Comparison of ENCODE assay signal across 19 mouse cellular contexts in genomic region chr16:50026100-50026884, GRCm38 (mm10).
DNase-seq lines count a peak whose midpoint lies in the region; ATAC-seq lines count a peak whose summit lies in the region.
"Had no signal": no experiment of that assay in that cellular context is flagged by ENCODE, and none has a peak within 500 bp of the region (broad histone marks: within the 10 kb centered on the region; RNA-seq: fewer than 3 reads in every experiment).

No protein-coding gene starts in this region.

- H3K4me3 ChIP-seq in neural tube, embryonic 14.5 days (ENCODE audit: low read depth, low read length) = no peak overlapping the region
- no peak overlapping the region for H3K4me3 ChIP-seq in neural tube, embryonic 15.5 days (replicated peaks)
- H3K4me3 ChIP-seq in forebrain, embryonic 16.5 days (replicated peaks; ENCODE audit: low read length) = no peak overlapping the region
- H3K4me3 ChIP-seq: layer of hippocampus, adult 2 months; limb, embryonic 12.5 days; megakaryocyte, embryonic 14.5 days; stomach, embryonic 15.5 days had no signal

- no peaks in the 10 kb centered on the region for H3K9me3 ChIP-seq in neural tube, embryonic 14.5 days (ENCODE audit: control insufficient read depth, low read length)
- H3K9me3 ChIP-seq in neural tube, embryonic 15.5 days (replicated peaks) = no peaks in the 10 kb centered on the region
- no peaks in the 10 kb centered on the region for H3K9me3 ChIP-seq in forebrain, embryonic 16.5 days (ENCODE audit: control insufficient read depth, low read length)
- H3K9me3 ChIP-seq: stomach, embryonic 15.5 days had no signal

- H3K27me3 ChIP-seq in neural tube, embryonic 14.5 days (ENCODE audit: control insufficient read depth, insufficient read depth, low read length) = no peaks in the 10 kb centered on the region
- H3K27me3 ChIP-seq in neural tube, embryonic 15.5 days (replicated peaks) = no peaks in the 10 kb centered on the region
- H3K27me3 ChIP-seq in forebrain, embryonic 16.5 days (replicated peaks; ENCODE audit: control insufficient read depth, insufficient read depth, low read length) = no peaks in the 10 kb centered on the region
- H3K27me3 ChIP-seq in splenic B cell, adult 2 months (ENCODE audit: control insufficient read depth, insufficient read depth, low read length, poor library complexity, severe bottlenecking) = no peaks in the 10 kb centered on the region
- H3K27me3 ChIP-seq: limb, embryonic 12.5 days; megakaryocyte, embryonic 14.5 days; stomach, embryonic 15.5 days had no signal

- H3K36me3 ChIP-seq in neural tube, embryonic 14.5 days (ENCODE audit: control insufficient read depth, insufficient read depth, low read length) = no peaks in the 10 kb centered on the region
- no peaks in the 10 kb centered on the region for H3K36me3 ChIP-seq in neural tube, embryonic 15.5 days
- no peaks in the 10 kb centered on the region for H3K36me3 ChIP-seq in forebrain, embryonic 16.5 days (ENCODE audit: control insufficient read depth, insufficient read depth)
- no peaks in the 10 kb centered on the region for H3K36me3 ChIP-seq in splenic B cell, adult 2 months (ENCODE audit: control insufficient read depth, insufficient read depth, low read length, poor library complexity, severe bottlenecking)
- H3K36me3 ChIP-seq: limb, embryonic 12.5 days; stomach, embryonic 15.5 days had no signal

- no peak overlapping the region for H3K27ac ChIP-seq in neural tube, embryonic 14.5 days (ENCODE audit: low read depth, low read length)
- H3K27ac ChIP-seq in neural tube, embryonic 15.5 days (replicated peaks) = no peak overlapping the region
- no peak overlapping the region for H3K27ac ChIP-seq in forebrain, embryonic 16.5 days (ENCODE audit: low read length)
- H3K27ac ChIP-seq: hindbrain, postnatal 0 days; layer of hippocampus, adult 2 months; limb, embryonic 12.5 days; stomach, embryonic 15.5 days had no signal

- H3K9ac ChIP-seq in neural tube, embryonic 14.5 days (replicated peaks; ENCODE audit: low read depth, low read length) = no peak overlapping the region
- no peak overlapping the region for H3K9ac ChIP-seq in neural tube, embryonic 15.5 days (replicated peaks)
- H3K9ac ChIP-seq in forebrain, embryonic 16.5 days (replicated peaks; ENCODE audit: low read depth, low read length) = no peak overlapping the region
- H3K9ac ChIP-seq: limb, embryonic 12.5 days; liver, postnatal 0 days; stomach, embryonic 15.5 days had no signal

- no peaks in the 10 kb centered on the region for H3K4me1 ChIP-seq in neural tube, embryonic 14.5 days (ENCODE audit: control insufficient read depth, insufficient read depth, low read length)
- H3K4me1 ChIP-seq in neural tube, embryonic 15.5 days = peaks cover 4% of the 10 kb centered on the region; the same call in 1 of the 2 replicates
- peaks cover 11% of the 10 kb centered on the region for H3K4me1 ChIP-seq in forebrain, embryonic 16.5 days (replicated peaks; ENCODE audit: control insufficient read depth, insufficient read depth, low read length)
- H3K4me1 ChIP-seq: stomach, embryonic 15.5 days had no signal

- 25% methylated on average over 3 of the region's 3 CpGs for WGBS in neural tube, embryonic 14.5 days
- 22% methylated on average over 3 of the region's 3 CpGs for WGBS in neural tube, embryonic 15.5 days
- WGBS in forebrain, embryonic 16.5 days = 22% methylated on average over 3 of the region's 3 CpGs

- peak; percentile 42 for DNase-seq in embryo, embryonic 10.5 days (ENCODE audit: low spot score)
- no peak for DNase-seq in embryo, embryonic 10 days (ENCODE audit: low spot score)
- DNase-seq in splenic B cell, adult 2 months (ENCODE audit: low read depth, low spot score) = peak; percentile 76
- no peak for DNase-seq in right cerebral cortex, postnatal 25 days
- no peak for DNase-seq in kidney, postnatal 25 days
- DNase-seq: cerebellum, adult 18-20 months; kidney, adult 9 months; liver, postnatal 0 days; retina, postnatal 1 day; thymus, postnatal 36 days had no signal

- H3K4me2 ChIP-seq in neural tube, embryonic 14.5 days (ENCODE audit: low read depth, low read length) = no peak overlapping the region
- H3K4me2 ChIP-seq in neural tube, embryonic 15.5 days = no peak overlapping the region
- H3K4me2 ChIP-seq in forebrain, embryonic 16.5 days (ENCODE audit: low read length) = no peak overlapping the region
- H3K4me2 ChIP-seq: limb, embryonic 12.5 days; stomach, embryonic 15.5 days had no signal

- peak; percentile 46; the same call in 1 of the 2 replicates for ATAC-seq in neural tube, embryonic 14.5 days (ENCODE audit: low read depth)
- ATAC-seq in neural tube, embryonic 15.5 days (ENCODE audit: low FRiP score) = no peak
- peak; percentile 52 for ATAC-seq in forebrain, embryonic 16.5 days
- ATAC-seq: activated CD4-positive, CD25-positive, alpha-beta regulatory T cell, adult 4 months; hindbrain, postnatal 0 days; liver, postnatal 0 days had no signal

Comparison
In these comparisons a context has a peak if more than half of its experiments do, and no peak if none do; other contexts are left out.
1. DNase-seq: peak in embryo, embryonic 10.5 days (single experiment) and splenic B cell, adult 2 months (single experiment); none in embryo, embryonic 10 days (single experiment), right cerebral cortex, postnatal 25 days (single experiment) and kidney, postnatal 25 days (0 of 2).